Mouse (Mus musculus): ENCODE results near the gene Sbf1. TPM values are rescaled to one million over a fixed set of nuclear protein-coding genes. Genes with fewer than 3 reads are reported as not detected.

The Sbf1 gene
- polyA plus RNA-seq (2012; rRNA removed) = 212 and 221 TPM in 2 replicates

GRCm38 (mm10) chr15:89315190-89315731 is at the start of gene Sbf1:
Gene Sbf1 (minus strand): TSS chr15:89315311.
- DNase-seq (ENCODE audit: extremely low spot score in 1 of 2, low spot score in 1 of 2) = peak; percentile 94 to 98

GRCm38 (mm10) chr15:89363051-89363450 is 47.9 kb upstream of the Sbf1 start:
- DNase-seq (ENCODE audit: extremely low spot score in 1 of 2, low spot score in 1 of 2) = no peak

- DNase-seq (ENCODE audit: extremely low spot score in 1 of 2, low spot score in 1 of 2) = no peak
Observed at GRCm38 (mm10) chr15:89358784-89359183, 43.7 kb upstream of the Sbf1 start.

GRCm38 (mm10) chr15:89356372-89356771 is 41.3 kb upstream of the Sbf1 start:
- DNase-seq (ENCODE audit: extremely low spot score in 1 of 2, low spot score in 1 of 2) = peak in 1 of 2 experiments; percentile 64

GRCm38 (mm10) chr15:89355241-89356187 is 40.4 kb upstream of the Sbf1 start, which contains the start of the genes Lmf2 and Ncaph2:
Gene Lmf2 (minus strand): TSS chr15:89355659.
Gene Ncaph2 (plus strand): TSS chr15:89355719.
- peak; percentile 86 to 96 for DNase-seq (ENCODE audit: extremely low spot score in 1 of 2, low spot score in 1 of 2)

GRCm38 (mm10) chr15:89354455-89354854 is 39.3 kb upstream of the Sbf1 start:
- DNase-seq (ENCODE audit: extremely low spot score in 1 of 2, low spot score in 1 of 2) = no peak

GRCm38 (mm10) chr15:89353837-89354236 is 38.7 kb upstream of the Sbf1 start:
- DNase-seq (ENCODE audit: extremely low spot score in 1 of 2, low spot score in 1 of 2) = no peak

- no peak for DNase-seq (ENCODE audit: extremely low spot score in 1 of 2, low spot score in 1 of 2)
Observed at GRCm38 (mm10) chr15:89352795-89353194, 37.7 kb upstream of the Sbf1 start.

- DNase-seq (ENCODE audit: extremely low spot score in 1 of 2, low spot score in 1 of 2) = no peak
Observed at GRCm38 (mm10) chr15:89352054-89352453, 36.9 kb upstream of the Sbf1 start.

- DNase-seq (ENCODE audit: extremely low spot score in 1 of 2, low spot score in 1 of 2) = no peak
Observed at GRCm38 (mm10) chr15:89351302-89351701, 36.2 kb upstream of the Sbf1 start.

- no peak for DNase-seq (ENCODE audit: extremely low spot score in 1 of 2, low spot score in 1 of 2)
Observed at GRCm38 (mm10) chr15:89350447-89350846, 35.3 kb upstream of the Sbf1 start.

- no peak for DNase-seq (ENCODE audit: extremely low spot score in 1 of 2, low spot score in 1 of 2)
Observed at GRCm38 (mm10) chr15:89343325-89343724, 28.2 kb upstream of the Sbf1 start.

GRCm38 (mm10) chr15:89341678-89342077 is 26.6 kb upstream of the Sbf1 start:
- no peak for DNase-seq (ENCODE audit: extremely low spot score in 1 of 2, low spot score in 1 of 2)

GRCm38 (mm10) chr15:89340136-89340535 is 25.0 kb upstream of the Sbf1 start:
- no peak for DNase-seq (ENCODE audit: extremely low spot score in 1 of 2, low spot score in 1 of 2)

GRCm38 (mm10) chr15:89339696-89340095 is 24.6 kb upstream of the Sbf1 start:
- DNase-seq (ENCODE audit: extremely low spot score in 1 of 2, low spot score in 1 of 2) = no peak

GRCm38 (mm10) chr15:89336422-89336821 is 21.3 kb upstream of the Sbf1 start:
- no peak for DNase-seq (ENCODE audit: extremely low spot score in 1 of 2, low spot score in 1 of 2)

- DNase-seq (ENCODE audit: extremely low spot score in 1 of 2, low spot score in 1 of 2) = no peak
Observed at GRCm38 (mm10) chr15:89334774-89335537, 19.8 kb upstream of the Sbf1 start.

- no peak for DNase-seq (ENCODE audit: extremely low spot score in 1 of 2, low spot score in 1 of 2)
Observed at GRCm38 (mm10) chr15:89334271-89334670, 19.2 kb upstream of the Sbf1 start, which contains the start of gene Miox. Gene Miox (plus strand): TSS chr15:89334398.

- no peak for DNase-seq (ENCODE audit: extremely low spot score in 1 of 2, low spot score in 1 of 2)
Observed at GRCm38 (mm10) chr15:89326441-89326840, 11.3 kb upstream of the Sbf1 start.

GRCm38 (mm10) chr15:89323656-89324055 is 8.5 kb upstream of the Sbf1 start:
- no peak for DNase-seq (ENCODE audit: extremely low spot score in 1 of 2, low spot score in 1 of 2)

Measured in frontal cortex, adult 2 months (tissue).